Mouse (Mus musculus) bone marrow macrophage, adult 2 months (primary cell): ENCODE results near the gene Nags.

Source experiments
- CTCF ChIP-seq: IDR thresholded peaks from 2 replicates; pipeline ENCODE4 v1.5.1; 2012; ENCODE audit warnings: low read depth, mild to moderate bottlenecking, low read length, moderate library complexity
- POLR2A ChIP-seq: IDR thresholded peaks from 2 replicates; pipeline ENCODE4 v1.6.1; 2012; ENCODE audit warnings: mild to moderate bottlenecking, low read depth, low read length, borderline replicate concordance

DNA sequence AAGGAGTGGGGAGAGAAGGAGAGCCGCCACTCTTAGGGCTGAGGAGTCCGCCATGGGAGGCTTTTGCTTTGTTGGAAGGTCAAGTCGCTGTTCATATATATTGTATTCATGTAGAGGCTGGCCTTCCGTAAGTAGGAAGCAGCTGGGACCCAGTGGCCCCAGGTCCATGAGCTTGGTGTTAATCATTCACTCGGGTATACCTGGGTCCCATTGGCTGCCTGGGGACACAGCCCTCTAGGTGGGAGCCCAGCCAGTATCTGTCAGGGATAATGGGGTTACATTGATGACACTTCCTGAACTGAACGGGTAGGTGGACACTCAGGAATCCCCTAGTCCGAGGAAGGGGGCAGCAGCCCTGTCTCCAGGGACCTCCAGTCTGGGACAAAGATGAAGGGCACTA is 3.0 kb upstream of the Nags start:
- no peak for TF ChIP-seq CTCF
- TF ChIP-seq POLR2A, result no peak
